Mouse (Mus musculus): ENCODE data around the gene Kcnk7.

Kcnk7 gene

DNA sequence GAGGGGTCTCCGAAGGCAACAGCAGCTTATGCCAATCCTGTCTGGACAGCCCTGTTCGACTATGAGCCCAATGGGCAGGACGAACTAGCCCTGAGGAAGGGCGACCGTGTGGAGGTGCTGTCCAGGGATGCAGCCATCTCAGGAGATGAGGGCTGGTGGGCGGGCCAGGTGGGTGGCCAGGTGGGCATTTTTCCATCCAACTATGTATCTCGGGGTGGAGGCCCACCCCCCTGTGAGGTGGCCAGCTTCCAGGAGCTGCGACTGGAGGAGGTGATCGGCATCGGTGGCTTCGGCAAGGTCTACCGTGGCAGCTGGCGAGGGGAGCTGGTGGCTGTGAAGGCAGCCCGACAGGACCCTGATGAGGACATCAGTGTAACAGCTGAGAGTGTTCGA lies 13.8 kb upstream of the Kcnk7 start:
- DNase-seq (ENCODE audit: low spot score) = no peak

DNA sequence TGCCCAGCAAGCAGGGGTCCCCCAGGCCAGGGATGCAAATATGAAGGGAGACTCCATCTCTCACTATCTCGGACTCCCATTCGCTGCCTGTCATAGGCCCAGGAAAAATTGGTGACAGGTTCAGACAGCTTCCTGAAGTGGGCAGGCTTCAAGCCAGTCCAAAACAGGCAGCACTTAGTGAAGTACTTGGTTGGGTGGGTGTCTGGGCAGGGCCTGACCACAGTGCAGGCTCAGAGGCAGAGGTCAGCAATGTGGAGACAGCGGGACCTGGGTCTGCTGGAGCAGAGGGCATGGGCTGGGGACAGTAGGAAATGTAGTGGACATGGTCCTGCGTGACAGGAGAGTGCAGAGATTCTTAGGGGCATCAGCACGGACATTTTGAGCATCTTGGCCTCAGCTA lies 12.6 kb upstream of the Kcnk7 start:
- DNase-seq (ENCODE audit: low spot score) = no peak

DNA sequence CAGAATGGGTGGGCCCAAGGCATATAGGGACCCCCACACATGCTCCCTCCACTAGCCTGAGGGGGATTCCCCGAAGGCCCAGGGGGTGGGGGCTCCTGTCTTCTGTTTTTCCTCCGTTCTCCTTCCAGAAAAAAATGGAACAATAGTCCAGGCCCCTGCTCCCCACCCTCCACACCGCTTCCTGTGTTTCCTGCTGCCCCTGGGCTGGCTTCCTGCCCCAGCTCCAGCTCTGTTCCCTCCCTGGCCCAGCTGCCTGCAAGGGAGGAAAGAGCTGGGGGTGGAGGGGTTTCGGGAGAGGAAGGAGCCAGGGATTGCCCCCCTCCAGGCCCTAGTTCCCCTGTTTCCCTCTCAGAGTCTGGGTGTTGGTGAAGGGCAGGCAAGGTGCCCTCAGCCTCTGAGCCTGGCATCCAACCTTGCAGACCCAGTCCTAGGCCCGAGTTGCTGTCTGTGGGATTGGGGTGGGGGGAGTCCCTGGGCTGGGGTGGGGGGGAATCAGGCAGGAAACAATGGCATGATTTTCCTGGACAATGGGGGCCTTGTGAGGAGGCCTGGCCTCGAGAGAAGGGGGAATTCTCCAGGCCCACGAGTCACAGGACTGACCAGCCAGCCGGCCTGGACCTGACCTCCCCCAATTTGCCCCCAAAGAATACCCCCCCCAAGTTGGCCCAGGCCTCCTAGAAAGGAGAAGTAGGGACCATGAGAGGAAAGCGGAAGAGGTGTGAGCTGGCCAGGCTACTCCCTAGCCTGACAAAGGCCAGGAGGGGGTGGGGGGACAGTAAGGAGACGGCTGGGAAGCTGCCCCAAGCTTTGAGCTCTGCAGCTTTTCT lies 11.9 kb upstream of the Kcnk7 start:
- no peak for DNase-seq (ENCODE audit: low spot score)

DNA sequence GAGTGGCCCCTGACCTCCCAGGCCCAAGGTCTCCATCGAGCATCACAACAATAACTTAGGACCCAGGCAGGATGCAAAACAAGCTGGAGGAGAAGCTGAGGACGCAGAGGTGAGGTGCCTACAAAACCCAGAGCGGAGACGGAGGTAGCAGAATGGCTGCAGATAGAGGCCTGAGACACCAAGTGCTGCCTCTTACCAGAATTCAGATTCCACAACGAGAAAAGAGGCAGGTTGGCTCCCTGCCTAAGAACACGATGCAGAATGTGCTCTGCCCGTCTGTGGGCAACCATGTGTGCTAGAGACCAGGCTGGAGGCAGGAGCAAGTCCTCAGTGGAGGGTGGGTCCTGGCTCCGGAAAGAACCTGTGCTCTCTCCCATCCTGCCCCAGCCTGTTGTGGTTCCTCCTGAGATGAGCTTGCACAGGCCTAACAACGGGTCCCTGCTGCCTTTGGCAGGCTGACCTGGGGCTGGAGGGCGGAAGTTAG lies 11.2 kb upstream of the Kcnk7 start:
- DNase-seq (ENCODE audit: low spot score) = no peak

DNA sequence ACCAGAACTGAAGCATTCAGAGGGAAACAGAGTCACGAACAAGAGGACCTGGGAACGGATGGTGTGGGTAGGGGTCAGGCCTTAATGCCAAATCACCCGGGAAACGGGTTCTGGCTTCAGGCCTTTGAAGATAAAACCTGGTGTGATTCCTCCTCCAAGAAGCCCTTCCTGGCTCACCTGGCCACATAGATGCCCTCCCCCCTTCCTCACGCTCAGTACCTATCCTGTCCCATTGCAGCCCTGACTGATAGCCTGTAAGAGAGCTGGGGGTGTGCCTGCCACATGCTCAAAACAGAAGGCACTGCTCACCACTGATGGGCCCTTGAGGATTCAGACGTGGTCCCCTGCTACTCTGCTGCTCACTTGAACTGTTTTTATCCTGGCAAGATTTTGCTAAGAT lies 10.4 kb upstream of the Kcnk7 start:
- no peak for DNase-seq (ENCODE audit: low spot score)

DNA sequence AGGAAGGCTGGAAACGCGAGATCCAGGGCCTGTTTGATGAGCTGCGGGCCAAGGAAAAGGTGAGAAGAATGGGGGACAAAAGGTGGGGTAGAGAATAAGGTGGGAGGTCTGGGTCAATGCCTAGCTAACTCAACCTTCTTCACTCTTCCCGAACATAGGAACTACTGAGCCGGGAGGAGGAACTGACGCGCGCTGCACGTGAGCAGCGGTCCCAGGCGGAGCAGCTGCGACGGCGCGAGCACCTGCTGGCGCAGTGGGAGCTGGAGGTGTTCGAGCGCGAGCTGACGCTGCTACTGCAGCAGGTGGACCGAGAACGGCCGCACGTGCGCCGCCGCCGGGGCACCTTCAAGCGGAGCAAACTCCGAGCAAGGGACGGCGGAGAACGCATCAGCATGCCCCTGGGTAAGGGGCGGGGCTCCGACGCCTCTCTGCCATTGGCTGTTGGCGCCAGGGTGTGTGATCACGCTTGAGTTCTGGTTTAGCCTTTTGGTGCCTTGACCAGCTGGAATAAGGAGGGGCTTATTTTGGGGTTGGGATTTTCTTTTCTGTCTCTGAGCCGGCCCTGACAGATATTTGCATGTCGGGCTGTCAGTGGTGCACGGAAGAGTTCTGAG lies 8.2 kb upstream of the Kcnk7 start:
- DNase-seq (ENCODE audit: low spot score) = no peak

DNA sequence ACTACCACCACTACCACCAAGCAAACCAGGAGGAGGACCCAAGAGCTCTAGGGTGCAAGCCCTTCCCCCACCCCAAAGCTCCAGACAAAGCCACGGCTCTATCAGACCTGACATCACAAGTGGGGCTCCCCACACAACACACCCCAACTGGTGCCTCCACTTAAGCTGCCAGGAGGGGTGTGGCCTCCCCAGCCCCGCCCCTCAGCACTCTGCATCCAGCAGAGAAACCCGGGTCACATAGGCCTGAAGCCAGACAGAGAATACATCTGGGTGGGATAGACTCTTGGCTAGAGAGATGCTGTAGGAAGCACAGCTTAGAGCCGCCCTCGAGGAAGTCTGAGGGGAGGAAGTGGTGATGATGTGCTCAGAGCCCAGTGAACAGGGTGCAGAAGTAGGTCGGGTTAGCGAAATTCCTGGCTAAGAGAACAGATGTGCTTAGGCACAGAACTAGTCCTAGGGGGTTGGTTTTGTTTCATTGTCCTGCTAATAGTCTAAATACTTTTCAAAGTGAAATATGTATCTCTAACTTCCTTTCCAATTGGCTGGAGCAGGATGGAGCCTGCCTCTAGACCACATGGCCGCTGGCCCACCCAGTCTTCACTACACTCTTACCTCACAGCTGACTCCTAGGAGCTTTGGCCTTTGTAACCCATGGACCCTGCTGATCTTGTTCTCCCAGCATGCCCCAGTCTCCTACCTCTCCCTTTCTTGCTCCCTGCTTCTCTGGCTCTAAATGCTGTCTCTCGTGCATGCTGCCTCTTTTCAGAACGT lies 819 bp downstream of the Kcnk7 start:
- DNase-seq (ENCODE audit: low spot score) = no peak

DNA sequence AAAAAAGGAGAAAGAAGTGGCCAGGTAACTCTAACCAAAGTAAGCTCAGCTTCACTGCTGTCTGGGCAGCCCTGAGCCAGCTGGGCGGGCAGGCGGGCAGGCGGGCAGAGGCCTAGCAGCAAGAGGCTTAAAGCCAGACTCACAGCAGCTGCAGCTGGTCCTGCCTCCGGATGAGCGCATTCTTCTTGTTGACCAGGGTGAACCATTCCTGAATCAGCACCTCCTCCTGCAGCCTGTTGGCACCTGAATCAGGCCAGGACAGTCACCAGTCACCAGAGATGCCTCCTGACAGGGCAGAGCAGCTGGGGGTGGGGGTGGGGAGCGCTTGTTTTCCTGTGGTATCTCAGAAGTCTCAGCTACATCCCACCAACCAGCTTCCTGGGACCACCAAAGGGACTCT lies 5.9 kb downstream of the Kcnk7 start:
- no peak for DNase-seq (ENCODE audit: low spot score)

DNA sequence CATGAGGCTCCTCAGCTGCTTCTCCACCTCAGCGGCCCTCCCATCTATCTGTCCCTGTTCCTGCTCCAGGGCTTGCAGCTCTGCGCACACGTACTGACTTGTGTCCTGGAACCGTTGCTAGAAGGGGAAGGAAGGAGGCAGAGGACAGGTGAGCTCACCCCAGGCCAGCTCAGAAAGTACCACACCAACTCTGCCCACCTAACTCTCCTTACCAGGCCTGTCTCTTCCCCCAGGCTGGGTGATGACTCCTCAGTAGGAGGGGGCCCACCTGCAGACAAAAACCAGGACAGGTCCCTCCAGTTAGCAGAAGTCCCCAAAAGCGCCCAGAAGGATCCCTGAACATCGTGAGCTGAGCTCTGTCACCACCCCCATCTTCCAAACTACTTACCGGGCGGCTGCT lies 6.4 kb downstream of the Kcnk7 start:
- DNase-seq (ENCODE audit: low spot score) = no peak

DNA sequence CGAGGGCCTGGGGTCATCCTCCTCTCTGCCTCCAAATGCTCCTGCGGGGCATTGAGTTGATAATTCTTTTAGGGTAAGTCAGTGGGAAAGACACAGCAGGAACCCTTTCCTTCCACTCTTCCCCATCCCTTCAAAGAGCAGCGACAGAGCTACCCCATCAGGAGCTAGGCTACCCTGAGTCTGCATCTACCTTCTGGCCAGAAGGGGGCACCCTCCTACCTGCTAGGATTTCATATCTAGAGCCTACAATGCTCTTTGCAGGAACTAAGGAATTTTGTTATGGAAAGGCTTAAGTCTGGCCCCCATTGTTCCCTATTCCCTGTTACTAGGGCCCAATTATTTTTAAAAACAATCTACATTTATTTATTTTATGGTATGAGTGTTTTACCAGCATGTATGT lies 7.1 kb downstream of the Kcnk7 start:
- no peak for DNase-seq (ENCODE audit: low spot score)

DNA sequence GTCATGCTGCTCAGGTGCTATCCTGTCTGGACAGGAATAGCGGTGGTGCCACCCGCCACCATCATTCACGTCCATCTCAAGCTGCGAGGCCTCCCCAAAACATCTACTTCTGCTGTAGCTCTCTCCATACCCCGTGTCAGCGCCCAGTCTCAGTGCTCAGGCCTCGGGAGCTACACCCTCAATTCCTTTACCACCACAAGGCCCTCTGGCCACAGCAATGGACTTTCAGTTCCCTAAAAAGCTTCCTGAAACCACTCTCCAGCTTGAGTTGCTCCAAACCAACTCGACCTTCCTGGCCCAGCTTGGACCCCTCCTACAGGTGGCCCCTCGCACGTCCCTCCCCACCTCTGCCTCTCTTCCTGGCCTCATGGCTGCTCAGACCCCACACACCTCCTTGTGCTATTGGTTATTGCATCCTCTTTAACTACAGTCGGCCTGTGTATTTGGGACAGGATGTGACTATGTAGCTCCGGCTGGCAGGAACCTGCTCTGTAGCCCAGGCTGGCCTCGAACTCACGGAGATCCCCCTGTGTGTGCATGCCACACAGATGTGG lies 7.8 kb downstream of the Kcnk7 start:
- DNase-seq (ENCODE audit: low spot score) = no peak

DNA sequence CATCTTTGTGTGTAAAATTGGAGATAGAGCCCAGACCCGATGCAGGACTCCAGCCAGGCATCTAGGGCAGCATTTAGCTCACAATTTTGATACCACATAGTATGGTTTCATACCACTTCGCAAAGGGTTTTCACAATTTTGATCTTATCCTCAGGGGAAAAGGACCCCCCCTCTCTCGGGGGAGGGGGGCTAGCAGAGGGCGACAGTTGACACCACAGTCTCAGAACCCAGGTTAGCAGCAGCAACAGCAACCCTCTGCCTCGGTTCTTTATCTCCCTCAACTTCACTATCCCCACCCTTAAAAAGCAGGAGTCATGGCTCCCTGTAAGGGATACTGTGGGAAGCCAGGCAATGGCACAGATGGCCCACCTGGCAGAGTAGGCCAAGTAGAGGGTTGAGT lies 9.1 kb downstream of the Kcnk7 start:
- no peak for DNase-seq (ENCODE audit: low spot score)

DNA sequence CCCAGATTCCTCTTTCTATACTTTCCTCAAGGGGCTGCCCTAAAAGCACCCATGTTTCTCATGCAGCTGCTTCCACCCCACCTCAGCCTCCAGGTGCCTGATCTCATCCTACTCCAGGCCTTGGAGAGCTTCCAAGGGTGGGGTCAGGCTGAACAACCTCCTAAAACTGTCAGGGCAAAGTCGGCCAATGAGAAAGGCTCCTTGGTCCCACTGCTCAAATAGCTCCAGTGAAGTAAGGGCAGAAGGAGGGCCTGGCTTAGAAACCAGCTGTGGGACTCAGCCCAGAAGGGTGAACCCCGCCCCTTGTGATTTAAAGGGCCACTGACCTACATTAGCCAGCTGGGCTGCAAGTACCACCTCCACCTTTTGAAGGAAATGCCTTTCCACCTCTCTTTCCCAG lies 9.6 kb downstream of the Kcnk7 start:
- DNase-seq (ENCODE audit: low spot score) = no peak

DNA sequence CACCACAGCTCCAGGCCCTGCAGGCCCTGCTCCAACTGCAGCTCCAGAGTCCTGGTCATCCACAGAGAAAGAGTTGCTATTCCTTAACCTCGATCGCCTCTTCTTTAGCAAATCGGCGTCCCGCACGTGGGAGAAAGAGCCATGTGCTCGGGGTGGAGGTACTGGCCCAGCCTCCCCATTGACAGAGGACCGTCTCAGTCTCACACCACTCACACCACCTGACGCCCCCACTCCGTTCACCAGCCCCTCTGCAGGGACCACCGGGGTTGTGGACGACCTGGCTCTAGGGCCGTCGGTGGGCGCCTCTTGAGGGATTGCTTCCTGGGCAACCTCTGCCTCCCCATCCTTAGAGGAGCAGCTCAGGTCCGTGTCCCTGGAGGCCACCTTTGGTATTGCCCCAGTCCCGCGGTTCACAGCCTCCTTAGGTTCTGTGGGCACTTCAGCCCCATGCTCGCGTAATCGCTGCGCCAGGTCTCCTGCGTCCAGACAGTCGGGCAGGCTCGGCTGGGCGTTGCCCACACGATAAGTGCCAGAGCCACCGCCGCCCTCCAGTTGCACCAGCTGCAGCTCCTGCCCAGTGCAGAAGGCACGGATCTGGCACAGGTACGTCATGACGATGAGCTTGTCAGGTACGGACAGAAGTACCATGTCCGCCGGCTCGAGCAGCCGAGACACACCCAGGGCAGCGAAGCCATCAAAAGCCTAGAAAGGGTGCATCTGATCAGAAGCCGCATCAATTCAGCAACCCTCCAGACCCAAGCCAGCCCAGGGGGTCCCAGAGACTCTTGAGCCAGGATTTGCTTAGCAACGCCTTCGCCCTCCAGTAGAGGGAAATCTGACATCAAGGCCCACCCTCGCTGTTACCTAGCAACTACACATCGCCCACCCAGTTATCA lies 11.9 kb downstream of the Kcnk7 start:
- no peak for DNase-seq (ENCODE audit: low spot score)

DNA sequence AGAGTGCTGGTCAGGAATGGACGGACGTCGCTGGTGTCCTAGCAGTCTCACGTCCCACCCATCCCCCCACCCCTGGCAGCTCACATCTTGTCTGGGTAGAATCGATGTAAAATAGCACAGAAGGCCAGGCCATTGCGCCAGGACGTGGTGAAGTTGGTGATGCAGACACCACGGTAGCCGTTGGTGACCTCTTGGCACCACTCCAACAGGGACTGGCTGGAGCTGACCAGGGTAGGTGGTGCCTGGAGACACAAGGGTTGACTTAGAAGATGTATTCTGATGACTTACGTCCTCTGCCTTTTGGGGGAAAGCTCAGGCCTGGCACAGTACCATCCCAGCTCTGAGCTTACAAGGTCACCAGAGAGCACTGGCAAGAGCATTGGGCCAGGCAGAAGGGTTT lies 12.8 kb downstream of the Kcnk7 start:
- DNase-seq (ENCODE audit: low spot score) = no peak

DNA sequence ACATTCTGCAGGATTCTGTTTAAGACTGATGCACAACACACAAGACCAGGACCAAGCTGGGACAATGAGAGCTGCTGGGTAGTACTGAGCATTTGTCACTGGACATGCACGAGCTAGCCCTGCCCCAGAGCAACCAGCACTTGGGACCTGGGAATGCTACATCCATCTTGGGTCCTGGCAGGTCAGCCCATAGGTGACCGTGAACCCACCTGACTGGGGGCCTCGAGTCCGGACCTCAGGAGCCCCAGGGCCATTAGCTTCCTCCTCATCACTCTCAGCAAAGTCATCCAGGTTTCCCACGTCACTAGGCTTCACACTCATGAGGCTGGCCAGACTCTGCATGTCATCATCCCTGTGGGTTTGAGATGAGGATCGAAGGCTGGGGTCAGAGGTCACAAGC lies 17.1 kb downstream of the Kcnk7 start:
- no peak for DNase-seq (ENCODE audit: low spot score)

DNA sequence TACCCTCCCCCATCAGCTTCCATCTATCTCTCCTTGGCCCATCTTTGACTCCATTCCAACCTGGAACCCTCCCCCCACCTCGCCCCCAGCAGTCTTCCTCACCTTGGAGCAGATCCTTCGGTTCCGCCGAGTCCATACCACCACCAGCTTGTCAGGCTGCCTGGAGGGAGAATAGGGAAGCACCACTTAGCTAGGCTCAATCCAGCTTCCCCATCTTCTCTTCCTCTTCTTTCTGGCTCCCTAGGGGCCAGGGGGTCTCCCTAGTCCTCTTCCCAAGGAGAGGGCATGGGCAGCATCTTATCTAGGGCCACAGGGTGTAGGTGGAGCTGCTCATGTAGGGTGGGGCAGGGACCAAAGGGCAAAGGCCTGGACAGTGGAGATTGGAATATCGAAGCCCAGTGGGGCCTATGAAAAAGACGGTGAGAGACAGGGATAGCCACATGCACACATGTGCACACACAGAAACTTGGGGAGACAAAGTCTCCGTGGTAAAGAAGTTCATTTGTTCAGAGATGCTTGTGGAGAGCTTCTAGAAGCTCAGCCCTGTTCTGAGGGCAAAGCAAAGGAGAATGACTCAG lies 18.8 kb downstream of the Kcnk7 start:
- DNase-seq (ENCODE audit: low spot score) = no peak

DNA sequence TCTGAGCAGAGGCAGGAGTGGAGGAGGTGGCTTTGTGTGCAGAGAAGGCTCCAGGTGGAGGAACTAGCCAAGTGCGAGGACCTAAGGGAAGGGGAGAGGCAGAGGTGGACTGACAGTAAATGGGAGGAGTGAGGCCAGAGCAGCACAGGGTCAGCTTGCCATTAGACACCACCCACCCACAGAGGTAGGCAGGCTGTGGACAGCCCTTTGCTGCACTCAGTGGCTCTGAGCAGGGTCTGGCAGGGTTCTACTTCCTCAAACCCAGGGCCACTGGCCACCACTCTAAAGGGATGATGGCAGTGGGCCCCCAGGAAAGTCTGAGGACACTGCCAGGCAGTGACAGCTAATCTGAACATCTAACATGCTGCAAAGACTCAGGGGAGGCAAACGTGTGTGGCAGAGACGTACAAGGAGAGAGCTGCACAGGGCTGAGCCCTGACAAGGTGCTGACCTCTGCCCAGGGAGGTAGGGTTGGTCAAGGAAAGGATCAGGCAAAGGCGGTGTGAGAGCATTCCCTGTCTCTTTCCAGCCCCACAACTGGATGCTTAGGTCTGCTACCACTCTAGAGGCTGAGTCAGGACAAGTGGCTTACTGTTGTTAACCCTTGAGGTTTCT lies 19.9 kb downstream of the Kcnk7 start:
- no peak for DNase-seq (ENCODE audit: low spot score)

DNA sequence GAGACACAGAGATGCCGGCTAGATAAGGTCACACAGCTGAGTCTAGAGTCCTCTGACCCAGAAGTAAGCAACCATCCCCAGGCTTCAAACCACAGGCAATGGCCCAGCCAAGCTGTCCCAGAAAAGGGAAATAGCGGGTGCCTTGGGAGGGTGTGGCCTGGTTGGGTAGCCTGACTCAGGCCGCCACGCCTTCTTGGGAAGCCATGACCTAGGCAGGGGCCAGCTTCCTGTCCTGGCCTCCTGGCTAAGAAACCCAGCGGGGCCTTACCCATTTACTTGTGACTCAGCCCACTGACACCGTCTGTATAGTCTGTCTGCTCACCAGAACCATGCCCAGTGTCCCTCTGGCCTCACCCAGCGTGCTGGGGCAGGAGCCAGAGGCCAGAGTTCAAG lies 20.4 kb downstream of the Kcnk7 start:
- no peak for DNase-seq (ENCODE audit: low spot score)

DNA sequence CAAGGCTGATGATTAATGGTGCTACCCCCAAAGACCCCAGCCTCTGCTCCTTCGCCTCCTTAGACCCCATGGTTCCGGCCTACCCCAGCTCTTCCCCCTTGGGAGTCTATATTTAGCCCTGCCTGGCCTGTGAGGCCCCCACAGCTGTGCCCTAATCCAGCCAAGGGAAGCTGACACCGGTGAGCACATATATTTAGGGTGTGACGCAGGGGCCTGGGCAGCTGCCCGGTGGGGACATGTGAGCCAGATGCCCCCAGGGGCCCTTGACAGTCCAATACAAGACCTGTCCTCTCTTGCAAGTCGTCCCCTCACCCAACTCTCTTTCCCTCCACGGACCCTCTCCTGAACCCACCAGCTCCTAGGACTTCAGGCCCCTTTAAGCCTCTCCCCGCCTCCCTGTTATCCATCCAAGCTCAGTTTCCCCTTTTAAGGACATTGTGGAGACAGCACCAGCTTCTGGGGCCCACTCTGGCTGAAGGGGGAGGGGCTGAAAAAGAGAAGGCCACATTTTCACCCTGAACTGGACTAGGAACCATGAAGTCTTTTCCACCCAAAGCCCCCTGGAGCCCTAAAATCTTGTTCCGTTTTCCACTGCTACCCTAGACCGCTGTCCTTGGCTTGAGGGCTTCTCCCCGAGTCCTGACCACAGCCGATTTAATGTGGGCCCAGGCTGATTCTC lies 21.0 kb downstream of the Kcnk7 start:
- DNase-seq (ENCODE audit: low spot score) = no peak

Data from urinary bladder, postnatal 10 days (tissue).